1 mouse cellular context compared by ENCODE assay signal in the genomic region with DNA sequence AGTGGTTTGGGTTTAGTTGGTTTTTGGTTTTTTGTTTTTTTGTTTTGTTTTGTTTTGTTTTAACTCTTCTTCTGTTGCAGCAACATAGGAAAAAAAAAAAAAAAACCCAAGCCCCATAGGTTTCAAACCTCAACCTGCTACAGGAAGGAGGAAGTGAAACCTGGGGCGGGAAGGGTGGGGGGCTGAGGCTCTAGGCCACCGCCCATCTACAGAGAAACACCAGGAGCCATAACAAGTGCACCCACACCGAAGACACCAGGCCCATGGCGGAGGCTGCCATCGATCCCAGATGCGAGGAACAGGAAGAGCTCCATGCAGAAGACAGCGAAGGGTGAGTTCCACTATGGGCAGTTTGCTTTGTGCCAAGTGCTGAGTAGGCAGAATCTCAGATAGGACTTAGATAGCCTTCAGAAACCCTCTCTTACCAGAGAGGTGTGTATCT.
TF ChIP-seq lines count a peak whose summit lies in the region.

TSS of gene Lsp1 (plus strand) at position 174 of the 442 bp plus-strand sequence.

TF ChIP-seq in CH12.LX, 34 proteins besides CTCF, POLR2A, EP300 and RAD21 (continued from another document):
- peak; percentile 87 for TF ChIP-seq RCOR1 (conservative IDR thresholded peaks at IDR 0.05; ENCODE audit: low read depth, low read length)
- peak; percentile 92; the same call in 1 of the 2 replicates for TF ChIP-seq SIN3A (IDR thresholded peaks at IDR 0.05; ENCODE audit: low read length)
- TF ChIP-seq NELFE (IDR thresholded peaks at IDR 0.05; ENCODE audit: low read depth, low read length): no peak
- TF ChIP-seq TBP (conservative IDR thresholded peaks at IDR 0.05; ENCODE audit: low read depth, low read length): peak; percentile 41; the same call in 1 of the 2 replicates
- peak; percentile 100 for TF ChIP-seq IRF4 (IDR thresholded peaks at IDR 0.05; ENCODE audit: low read depth, low read length)
- peak; percentile 85 for TF ChIP-seq MAFK (IDR thresholded peaks at IDR 0.05; ENCODE audit: insufficient replicate concordance, low read length)
- no peak for TF ChIP-seq POLR2AphosphoS2 (IDR thresholded peaks at IDR 0.05; ENCODE audit: low read depth, low read length)
- TF ChIP-seq USF2 (conservative IDR thresholded peaks at IDR 0.05; ENCODE audit: low read depth, low read length): no peak
- 0 out of 2 replicates have a peak, but pooled peaks have one; percentile 49 for TF ChIP-seq KAT2A (IDR thresholded peaks at IDR 0.05; ENCODE audit: insufficient replicate concordance, low read length)
- peak; percentile 85 for TF ChIP-seq MXI1 (IDR thresholded peaks at IDR 0.05; ENCODE audit: low read depth, low read length)
- peak; percentile 99 for TF ChIP-seq ZNF384 (IDR thresholded peaks at IDR 0.05; ENCODE audit: low read depth, low read length)
- peak; percentile 72; the same call in 1 of the 2 replicates for TF ChIP-seq ZKSCAN1 (IDR thresholded peaks at IDR 0.05; ENCODE audit: borderline replicate concordance, low read depth, low read length)
- TF ChIP-seq ZC3H11A (IDR thresholded peaks at IDR 0.05; ENCODE audit: low read depth, low read length): no peak
- TF ChIP-seq ETS1 (conservative IDR thresholded peaks at IDR 0.05; ENCODE audit: low read depth, low read length): peak; percentile 86
- TF ChIP-seq TCF12 (IDR thresholded peaks at IDR 0.05; ENCODE audit: low read depth, low read length): peak; percentile 76
- TF ChIP-seq MAZ (IDR thresholded peaks at IDR 0.05; ENCODE audit: low read depth, low read length): peak; percentile 99
- no peak; the same call in 1 of the 2 replicates for TF ChIP-seq CHD1 (IDR thresholded peaks at IDR 0.05; ENCODE audit: low read depth, low read length)
- peak; percentile 71 for TF ChIP-seq BHLHE40 (IDR thresholded peaks at IDR 0.05; ENCODE audit: low read depth, low read length)
- peak; percentile 82 for TF ChIP-seq MEF2A (IDR thresholded peaks at IDR 0.05; ENCODE audit: borderline replicate concordance, low read depth, low read length)
- no peak for TF ChIP-seq E2F4 (IDR thresholded peaks at IDR 0.05; ENCODE audit: insufficient replicate concordance, low read depth, low read length)
- TF ChIP-seq NRF1 (IDR thresholded peaks at IDR 0.05; ENCODE audit: low read depth, low read length): no peak; the same call in 1 of the 2 replicates
- no peak; the same call in 1 of the 2 replicates for TF ChIP-seq JUN (IDR thresholded peaks at IDR 0.05; ENCODE audit: insufficient read depth, low read depth, low read length)
TF ChIP-seq in CH12.LX: peak in this region for 20.
